Mouse (Mus musculus) heart, embryonic 12.5 days (tissue): ENCODE results near the gene Aasdh. TPM values are rescaled to one million over a fixed set of nuclear protein-coding genes. Genes with fewer than 3 reads are reported as not detected.

Source experiments
- ATAC-seq: fragments of 200-750 bp; cut with Nextera tagmentation; 2 replicates; pipeline ENCODE4 v1.8.0; 2017; ENCODE audit warnings: moderate TSS enrichment, moderate library complexity; ENCODE audit not compliant: insufficient number of reproducible peaks, low FRiP score
- H3K27ac ChIP-seq: fragments of 300-500 bp; sonication (generic); 2 replicates; pipeline ENCODE4 v1.5.1; 2016; ENCODE audit warnings: mild to moderate bottlenecking, moderate library complexity; ENCODE audit not compliant: poor library complexity, severe bottlenecking
- H3K27me3 ChIP-seq: fragments of 300-500 bp; sonication (generic); replicated peaks from 2 replicates; pipeline ENCODE4 v1.6.1; 2016; ENCODE audit warnings: mild to moderate bottlenecking, moderate library complexity
- H3K36me3 ChIP-seq: fragments of 300-500 bp; sonication (generic); 2 replicates; pipeline ENCODE4 v1.6.1; 2016; ENCODE audit warnings: mild to moderate bottlenecking, moderate library complexity
- H3K4me1 ChIP-seq: fragments of 300-500 bp; sonication (generic); replicated peaks from 2 replicates; pipeline ENCODE4 v1.6.1; 2016; ENCODE audit warnings: mild to moderate bottlenecking
- H3K4me2 ChIP-seq: fragments of 300-500 bp; sonication (generic); 2 replicates; pipeline ENCODE4 v1.6.1; 2016; ENCODE audit warnings: mild to moderate bottlenecking, moderate library complexity
- H3K4me3 ChIP-seq: fragments of 300-500 bp; sonication (generic); 2 replicates; pipeline ENCODE4 v1.5.1; 2016; ENCODE audit warnings: mild to moderate bottlenecking
- H3K9ac ChIP-seq: fragments of 300-500 bp; sonication (generic); 2 replicates; pipeline ENCODE4 v1.6.1; 2016; ENCODE audit warnings: mild to moderate bottlenecking, moderate library complexity
- H3K9me3 ChIP-seq: fragments of 300-500 bp; sonication (generic); replicated peaks from 2 replicates; pipeline ENCODE4 v1.6.1; 2016; ENCODE audit warnings: mild to moderate bottlenecking, moderate library complexity
- WGBS: fragments of 180-500 bp; shearing (Covaris S2); methylation state at CpG from one replicate; pipeline ENCODE4 v1.1.7; 2016; 5-methylcytosine and 5-hydroxymethylcytosine counted together
- polyA plus RNA-seq: library from polyadenylated mRNA; unstranded; fragments of >200 nt; fragmentation: Nextera tagmentation; extraction: Ambion mirVana; gene quantifications from 2 replicates; pipeline ENCODE4 v1.2.1, GENCODE M21; 2016

The Aasdh gene
- polyA plus RNA-seq, result 16.4 and 17.8 TPM in 2 replicates

DNA sequence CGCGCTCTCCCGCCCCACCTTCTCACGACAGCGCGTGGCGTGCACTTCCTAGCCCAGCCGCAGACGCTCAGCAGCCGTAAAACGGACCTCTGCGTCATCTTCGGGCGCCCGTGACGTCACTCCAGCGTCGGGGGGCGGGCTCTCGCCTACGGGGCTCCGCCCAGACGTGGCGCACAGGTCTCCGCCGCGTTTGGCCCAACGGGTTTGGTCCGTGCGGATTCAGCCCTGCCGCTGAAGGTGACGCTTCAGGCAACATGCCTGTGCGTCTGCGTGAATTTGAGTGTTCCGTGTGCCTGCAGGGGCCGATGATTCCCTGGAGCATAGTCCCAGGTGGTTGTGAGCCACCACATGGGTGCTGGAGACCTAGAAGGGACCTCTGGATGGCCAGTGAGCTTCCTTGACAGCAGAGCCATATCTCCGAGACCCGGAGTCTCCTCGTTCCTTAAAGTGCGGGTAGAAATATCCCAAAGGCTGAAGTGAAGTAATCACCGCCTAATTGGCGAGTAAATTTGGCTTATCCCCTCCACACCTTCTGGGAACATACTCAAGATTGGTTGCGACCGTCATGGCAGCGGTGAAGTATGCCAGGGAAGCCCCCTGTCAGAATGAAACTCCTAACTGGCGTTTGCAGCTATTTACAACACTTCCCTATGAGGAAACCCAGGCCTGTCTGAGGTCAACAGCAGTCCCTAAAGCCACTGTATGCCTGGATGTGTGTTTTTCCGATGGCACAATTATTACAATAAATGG is at the start of gene Aasdh:
Aasdh (minus strand) TSS at position 110 of the 750 bp plus-strand sequence.
- ATAC-seq, result peak; percentile 99
- WGBS, result under 1% methylated on average over 47 of the region's 47 CpGs
- H3K4me2 ChIP-seq, result peak within 1 kb of the TSS; percentile 80
- H3K9ac ChIP-seq, result peak within 1 kb of the TSS; percentile 85
- H3K4me3 ChIP-seq, result peak within 1 kb of the TSS; percentile 73
- peaks cover 11% of the 10 kb centered on the region for H3K4me1 ChIP-seq
- no peaks in the 10 kb centered on the region for H3K27me3 ChIP-seq
- H3K27ac ChIP-seq, result peak within 1 kb of the TSS; percentile 92
- H3K36me3 ChIP-seq, result peaks cover 11% of the 10 kb centered on the region
- H3K9me3 ChIP-seq, result no peaks in the 10 kb centered on the region

DNA sequence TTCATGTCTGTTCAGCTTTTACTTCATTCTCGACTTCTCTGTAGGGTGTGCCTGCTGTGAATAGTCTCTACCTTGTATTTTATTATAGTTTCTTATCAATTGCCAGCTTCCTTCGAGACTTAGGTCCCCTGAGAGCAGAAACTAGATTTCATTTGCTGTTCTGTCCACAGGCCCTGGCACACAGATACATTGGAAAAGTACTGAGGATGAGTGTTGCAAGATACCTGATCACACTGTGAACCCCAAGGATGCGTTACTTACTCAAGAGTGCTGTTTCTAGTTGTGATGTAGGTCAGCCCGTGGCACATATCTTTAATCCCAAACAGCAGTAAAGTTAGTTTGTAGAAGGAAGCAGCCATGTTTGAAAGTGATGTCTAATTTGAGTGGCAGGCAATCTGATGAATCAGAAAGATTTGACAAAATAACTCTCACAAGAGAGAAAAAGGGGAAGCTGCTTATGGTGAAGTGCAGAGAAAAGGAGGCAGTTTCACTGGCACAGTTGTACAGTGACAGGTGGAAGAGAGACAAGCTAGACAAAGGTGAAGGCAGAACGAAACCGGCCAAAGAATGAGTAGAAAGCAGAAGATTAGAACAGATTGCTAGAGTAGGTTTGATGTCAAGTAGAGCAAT is 49.1 kb upstream of the Aasdh start:
- H3K36me3 ChIP-seq, result peaks cover 48% of the 10 kb centered on the region
- H3K4me3 ChIP-seq, result no peak overlapping the region
- H3K27me3 ChIP-seq, result no peaks in the 10 kb centered on the region
- peaks cover 36% of the 10 kb centered on the region for H3K4me1 ChIP-seq
- 0 out of 2 replicates have a peak overlapping the region, but pooled peaks have one; percentile 36 for H3K9ac ChIP-seq
- 0 out of 2 replicates have a peak overlapping the region, but pooled peaks have one; percentile 10 for H3K4me2 ChIP-seq
- H3K27ac ChIP-seq, result no peak overlapping the region
- 76% methylated on average over 6 of the region's 6 CpGs for WGBS
- ATAC-seq, result no peak
- no peaks in the 10 kb centered on the region for H3K9me3 ChIP-seq

DNA sequence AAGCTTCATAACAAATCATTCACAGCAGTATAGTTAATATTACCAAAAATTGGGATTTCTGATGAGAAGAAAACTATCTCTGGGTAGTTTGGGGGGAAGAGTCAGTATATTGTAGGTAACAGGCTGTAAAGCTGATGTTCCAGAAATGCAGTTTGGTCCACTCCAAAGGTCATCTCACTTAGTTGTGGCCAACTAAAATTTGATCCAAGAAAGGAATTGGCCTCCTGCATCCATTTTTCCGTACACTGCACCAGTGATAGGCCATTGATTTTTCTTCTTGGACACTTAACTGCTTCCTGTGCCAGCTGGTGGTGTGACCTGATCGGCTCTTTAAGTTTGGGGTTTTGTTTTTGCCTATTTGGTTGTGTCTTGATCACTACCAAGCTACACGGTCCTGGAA is 48.5 kb upstream of the Aasdh start:
- H3K27ac ChIP-seq, result no peak overlapping the region
- WGBS, result 81% methylated on average over 3 of the region's 3 CpGs
- no peak overlapping the region for H3K4me2 ChIP-seq
- H3K4me3 ChIP-seq, result no peak overlapping the region
- no peak for ATAC-seq
- H3K9ac ChIP-seq, result peak overlapping the region; percentile 45; the same call in 1 of the 2 replicates
- peaks cover 44% of the 10 kb centered on the region for H3K36me3 ChIP-seq
- H3K27me3 ChIP-seq, result no peaks in the 10 kb centered on the region
- peaks cover 37% of the 10 kb centered on the region for H3K4me1 ChIP-seq
- no peaks in the 10 kb centered on the region for H3K9me3 ChIP-seq

DNA sequence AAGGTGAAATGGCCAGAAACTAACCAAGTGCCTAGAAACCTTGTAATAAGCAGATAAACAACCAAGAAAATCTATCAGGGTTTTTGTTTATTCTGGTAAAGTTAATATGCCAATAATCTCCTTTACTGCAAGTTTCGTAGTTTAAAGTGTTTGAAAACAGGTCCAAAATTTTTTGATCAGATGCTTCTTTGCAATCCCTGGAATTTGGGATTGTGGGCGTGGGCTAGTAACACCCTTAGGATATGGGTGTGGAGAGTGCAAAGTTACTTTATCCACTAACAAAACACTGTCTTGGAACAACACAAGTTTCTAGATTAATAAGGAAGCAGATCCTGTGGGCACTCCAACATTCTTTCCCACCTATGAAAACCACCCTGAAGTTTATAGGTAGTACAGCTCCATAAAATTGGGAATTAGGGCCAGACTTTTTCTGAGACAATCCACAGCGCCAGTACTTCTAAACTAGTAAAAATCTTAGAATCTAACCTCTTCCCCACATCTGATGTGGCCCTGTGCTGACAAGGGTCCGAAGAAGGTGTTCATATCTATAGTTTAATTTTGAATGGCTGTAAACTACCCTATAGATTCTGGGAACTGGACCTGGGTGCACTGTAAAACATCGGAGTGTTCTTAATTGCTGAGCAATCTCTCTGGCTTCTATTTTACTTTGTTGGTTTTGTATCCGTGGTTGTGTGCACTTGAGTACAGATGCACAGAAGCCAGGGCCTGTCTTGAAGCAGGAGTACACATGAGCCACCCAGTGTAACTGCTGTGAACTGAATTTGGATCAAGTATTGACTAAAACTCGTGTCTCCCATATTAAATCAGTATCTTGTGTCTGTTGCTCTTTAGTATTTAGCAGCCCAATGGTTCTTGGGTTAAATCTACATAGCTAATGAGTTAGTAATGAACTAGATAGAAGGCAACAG is 47.1 kb upstream of the Aasdh start:
- no peaks in the 10 kb centered on the region for H3K9me3 ChIP-seq
- no peak for ATAC-seq
- peak overlapping the region; percentile 97 for H3K4me2 ChIP-seq
- H3K4me1 ChIP-seq, result peaks cover 50% of the 10 kb centered on the region
- H3K27me3 ChIP-seq, result no peaks in the 10 kb centered on the region
- H3K9ac ChIP-seq, result peak overlapping the region; percentile 91
- peaks cover 32% of the 10 kb centered on the region for H3K36me3 ChIP-seq
- WGBS, result 15% methylated on average over 7 of the region's 7 CpGs
- H3K4me3 ChIP-seq, result peak overlapping the region; percentile 91
- peak overlapping the region; percentile 89 for H3K27ac ChIP-seq

DNA sequence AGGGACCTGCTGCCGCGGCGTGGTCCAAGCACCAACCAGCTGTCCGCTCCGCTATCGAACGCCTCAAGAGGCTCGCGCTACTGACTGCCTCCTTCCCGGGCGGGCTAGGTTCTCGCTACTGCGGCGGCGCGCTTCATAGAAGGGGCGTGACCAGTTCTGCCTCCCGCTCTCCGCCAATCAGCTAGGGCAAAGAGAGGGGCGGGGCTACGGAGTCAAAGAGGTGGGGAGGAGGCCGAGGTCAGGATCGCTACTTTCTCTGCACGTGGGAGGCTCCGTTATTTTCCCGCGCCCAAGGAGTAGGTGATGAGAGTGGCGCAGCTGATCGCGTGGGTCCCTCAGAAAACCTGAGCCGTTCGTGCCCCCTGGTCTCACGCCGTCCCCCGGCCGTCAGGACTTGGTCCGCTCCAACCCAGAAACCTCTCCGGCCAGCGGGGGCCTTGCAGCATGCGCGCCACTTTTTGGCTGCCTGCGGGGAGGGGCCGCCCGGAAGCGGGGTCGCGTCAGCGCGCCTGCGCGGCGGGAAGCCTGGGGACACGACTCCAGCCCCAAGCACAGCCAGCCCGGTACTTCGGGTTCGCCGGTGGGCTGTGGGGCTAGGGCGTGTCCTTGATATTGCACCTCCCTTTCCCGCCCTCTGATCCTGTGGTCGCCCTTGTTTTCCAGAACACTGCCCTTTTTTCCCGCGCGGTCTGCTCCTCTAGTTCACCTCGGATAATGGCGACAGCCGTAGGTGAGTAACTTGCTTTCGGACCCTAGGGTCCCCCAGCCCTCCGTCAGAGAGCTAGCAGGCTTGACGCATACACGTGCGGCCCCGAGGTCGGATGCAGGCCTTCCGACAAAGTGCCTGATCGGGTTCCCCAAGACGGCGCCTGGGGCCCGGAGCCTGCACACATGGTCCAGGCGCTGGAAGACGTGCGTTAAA is 46.1 kb upstream of the Aasdh start, which contains the start of the genes Paics and Ppat:
Paics (plus strand) TSS at position 202 of the 922 bp plus-strand sequence.
Ppat (minus strand) TSS at position 473 of the 922 bp plus-strand sequence.
- Histone ChIP-seq H3K36me3 (peaks cover 22% of the 10 kb centered on the region), H3K9me3 (no peaks in the 10 kb centered on the region), H3K9ac (peak within 1 kb of the TSS; percentile 91), H3K27me3 (no peaks in the 10 kb centered on the region), H3K4me2 (peak within 1 kb of the TSS; percentile 97), H3K4me3 (peak within 1 kb of the TSS; percentile 91), H3K27ac (peak within 1 kb of the TSS; percentile 91), H3K4me1 (peaks cover 60% of the 10 kb centered on the region)
- peak; percentile 98 for ATAC-seq
- under 1% methylated on average over 81 of the region's 81 CpGs for WGBS

DNA sequence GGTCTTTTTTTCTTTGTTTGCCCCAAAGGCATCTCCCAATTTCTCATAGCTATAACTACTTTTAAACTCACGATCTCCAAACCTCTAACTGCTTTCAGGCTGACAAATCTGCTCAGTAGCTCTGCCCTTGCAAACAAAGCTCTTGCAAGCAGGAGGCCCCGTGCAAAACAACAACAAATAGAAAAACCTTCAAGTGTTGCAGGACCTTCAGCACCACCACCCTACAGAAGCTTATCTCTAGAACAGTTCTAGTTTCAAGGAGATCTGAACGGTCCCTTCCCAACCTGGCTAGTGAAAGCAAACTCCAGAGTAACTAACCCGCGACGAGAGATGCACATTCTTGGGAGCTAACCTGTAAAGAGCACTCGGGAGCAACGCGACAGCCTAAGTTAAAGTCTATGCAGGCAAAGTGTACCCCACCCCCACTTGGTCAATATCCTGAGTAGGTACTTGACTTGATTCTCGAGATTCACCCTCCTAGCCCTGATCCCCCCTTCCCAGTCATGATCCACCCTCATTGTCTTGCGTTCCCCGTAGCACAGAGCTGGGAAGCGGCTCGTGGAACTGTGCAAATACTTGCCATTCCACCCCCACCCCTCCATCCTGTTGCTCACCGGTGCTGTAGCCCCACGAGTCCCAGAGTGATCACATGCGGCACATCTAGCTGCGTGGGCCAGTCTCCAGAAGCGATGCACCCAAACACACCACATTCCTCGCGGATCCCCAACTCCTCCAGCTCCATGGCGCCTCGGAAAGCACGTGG is 45.2 kb upstream of the Aasdh start:
- WGBS, result under 1% methylated on average over 24 of the region's 24 CpGs
- Histone ChIP-seq H3K9ac (peak overlapping the region; percentile 84), H3K4me1 (peaks cover 65% of the 10 kb centered on the region), H3K4me3 (peak overlapping the region; percentile 91), H3K27me3 (no peaks in the 10 kb centered on the region), H3K36me3 (peaks cover 15% of the 10 kb centered on the region; the same call in 1 of the 2 replicates), H3K27ac (peak overlapping the region; percentile 91), H3K9me3 (no peaks in the 10 kb centered on the region), H3K4me2 (peak overlapping the region; percentile 97)
- ATAC-seq, result no peak; the same call in none of the 2 replicates

DNA sequence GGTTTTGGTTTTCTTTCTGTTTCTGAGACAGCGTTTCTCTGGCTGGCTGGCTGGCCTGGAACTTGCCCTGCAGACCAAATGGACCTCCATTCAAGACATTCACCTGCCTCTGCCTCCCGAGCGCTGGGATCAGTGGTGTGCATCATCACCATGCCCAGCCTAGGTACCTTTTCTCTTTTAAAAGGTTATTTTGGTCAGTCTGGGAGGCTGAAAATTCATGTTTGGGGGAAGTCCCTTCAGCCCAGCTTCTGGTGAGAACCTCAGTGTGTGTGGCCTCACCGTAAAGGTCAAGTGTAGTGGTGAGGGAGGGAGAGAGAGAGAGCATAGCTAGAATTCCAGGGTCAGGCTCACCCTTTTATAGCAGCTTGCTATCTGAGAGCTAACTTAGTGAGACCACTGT is 42.4 kb upstream of the Aasdh start:
- Histone ChIP-seq H3K36me3 (peaks cover 6% of the 10 kb centered on the region; the same call in 1 of the 2 replicates), H3K4me1 (peaks cover 51% of the 10 kb centered on the region), H3K27ac (peak overlapping the region; percentile 62), H3K27me3 (no peaks in the 10 kb centered on the region), H3K4me3 (no peak overlapping the region), H3K4me2 (peak overlapping the region; percentile 41), H3K9ac (no peak overlapping the region), H3K9me3 (no peaks in the 10 kb centered on the region)
- 72% methylated on average over 4 of the region's 4 CpGs for WGBS
- ATAC-seq, result no peak

DNA sequence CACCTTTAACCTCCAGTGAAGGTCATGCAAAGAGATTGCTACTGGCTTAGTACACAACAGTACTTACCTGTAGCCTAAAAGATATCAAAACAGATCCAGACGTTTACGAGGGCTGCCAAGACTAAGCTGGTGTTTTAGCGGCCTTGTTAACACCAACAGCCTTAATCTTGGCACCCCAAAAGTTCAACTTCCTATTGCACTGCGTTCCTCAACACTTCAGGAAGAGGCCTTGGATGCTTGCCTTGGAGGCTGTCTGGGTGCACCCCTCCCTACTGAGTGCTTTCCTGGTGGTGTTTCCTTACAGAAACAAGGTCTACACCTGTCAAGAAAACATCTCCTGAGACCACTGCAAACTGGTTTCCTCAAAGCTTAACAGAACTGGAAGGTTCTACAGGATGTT is 41.8 kb upstream of the Aasdh start:
- Histone ChIP-seq H3K9ac (no peak overlapping the region), H3K4me2 (no peak overlapping the region), H3K36me3 (peaks cover 6% of the 10 kb centered on the region; the same call in 1 of the 2 replicates), H3K4me1 (peaks cover 47% of the 10 kb centered on the region), H3K27ac (peak overlapping the region; percentile 62), H3K4me3 (no peak overlapping the region), H3K27me3 (no peaks in the 10 kb centered on the region), H3K9me3 (no peaks in the 10 kb centered on the region)
- WGBS, result 64% methylated on average over 4 of the region's 4 CpGs
- no peak for ATAC-seq

DNA sequence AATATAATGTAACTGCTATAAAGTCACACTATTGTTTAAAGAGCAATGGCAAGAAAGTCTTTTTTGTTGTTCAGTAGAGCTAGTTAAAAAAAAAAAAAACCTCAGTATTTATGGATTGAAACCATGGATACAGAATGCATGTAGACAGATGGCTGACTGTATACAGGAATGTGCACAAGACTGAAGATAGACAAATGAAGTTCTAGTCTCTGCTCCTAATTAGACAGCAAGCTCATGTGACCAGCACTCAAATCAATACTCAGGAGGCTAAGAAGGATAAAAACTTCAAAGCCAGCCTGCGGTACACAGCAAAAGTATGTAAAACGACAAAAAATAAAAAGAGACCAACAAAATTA is 40.3 kb upstream of the Aasdh start:
- H3K9ac ChIP-seq, result no peak overlapping the region
- no peaks in the 10 kb centered on the region for H3K9me3 ChIP-seq
- H3K27ac ChIP-seq, result peak overlapping the region; percentile 62; the same call in 1 of the 2 replicates
- H3K4me3 ChIP-seq, result no peak overlapping the region
- no peak overlapping the region for H3K4me2 ChIP-seq
- H3K27me3 ChIP-seq, result no peaks in the 10 kb centered on the region
- H3K4me1 ChIP-seq, result peaks cover 56% of the 10 kb centered on the region
- WGBS, result 83% methylated on average over 2 of the region's 2 CpGs
- H3K36me3 ChIP-seq, result peaks cover 8% of the 10 kb centered on the region
- no peak for ATAC-seq
